Mouse (Mus musculus) forebrain, embryonic 12.5 days (tissue): ENCODE results near the gene Nckap1. TPM values are rescaled to one million over a fixed set of nuclear protein-coding genes. Genes with fewer than 3 reads are reported as not detected.

Source experiments
- ATAC-seq: fragments of 200-750 bp; cut with Nextera tagmentation; 2 replicates; pipeline ENCODE4 v1.8.0; 2017; ENCODE audit warnings: moderate TSS enrichment; ENCODE audit not compliant: low FRiP score
- H3K27ac ChIP-seq: fragments of 300-500 bp; sonication (generic); 2 replicates; pipeline ENCODE4 v1.5.1; 2016; ENCODE audit warnings: mild to moderate bottlenecking
- H3K27me3 ChIP-seq: fragments of 300-500 bp; sonication (generic); 2 replicates; pipeline ENCODE4 v1.6.1; 2016; ENCODE audit warnings: mild to moderate bottlenecking
- H3K36me3 ChIP-seq: fragments of 300-500 bp; sonication (generic); replicated peaks from 2 replicates; pipeline ENCODE4 v1.6.1; 2016; ENCODE audit warnings: mild to moderate bottlenecking
- H3K4me1 ChIP-seq: fragments of 300-500 bp; sonication (generic); 2 replicates; pipeline ENCODE4 v1.6.1; 2016
- H3K4me2 ChIP-seq: fragments of 300-500 bp; sonication (generic); 2 replicates; pipeline ENCODE4 v1.6.1; 2016; ENCODE audit warnings: mild to moderate bottlenecking, moderate library complexity
- H3K4me3 ChIP-seq: fragments of 300-500 bp; sonication (generic); replicated peaks from 2 replicates; pipeline ENCODE4 v1.5.1; 2016; ENCODE audit warnings: mild to moderate bottlenecking
- H3K9ac ChIP-seq: fragments of 300-500 bp; sonication (generic); 2 replicates; pipeline ENCODE4 v1.6.1; 2016; ENCODE audit warnings: mild to moderate bottlenecking
- H3K9me3 ChIP-seq: fragments of 300-500 bp; sonication (generic); 2 replicates; pipeline ENCODE4 v1.6.1; 2016
- WGBS: fragments of 180-500 bp; shearing (Covaris S2); methylation state at CpG from one replicate; pipeline ENCODE4 v1.1.7; 2016; 5-methylcytosine and 5-hydroxymethylcytosine counted together
- polyA plus RNA-seq: library from polyadenylated mRNA; unstranded; fragments of >200 nt; fragmentation: Nextera tagmentation; extraction: Ambion mirVana; gene quantifications from 2 replicates; pipeline ENCODE4 v1.2.1, GENCODE M21; 2016

The Nckap1 gene
- polyA plus RNA-seq, 1 experiment from 2014 or later = 97.9 TPM

DNA sequence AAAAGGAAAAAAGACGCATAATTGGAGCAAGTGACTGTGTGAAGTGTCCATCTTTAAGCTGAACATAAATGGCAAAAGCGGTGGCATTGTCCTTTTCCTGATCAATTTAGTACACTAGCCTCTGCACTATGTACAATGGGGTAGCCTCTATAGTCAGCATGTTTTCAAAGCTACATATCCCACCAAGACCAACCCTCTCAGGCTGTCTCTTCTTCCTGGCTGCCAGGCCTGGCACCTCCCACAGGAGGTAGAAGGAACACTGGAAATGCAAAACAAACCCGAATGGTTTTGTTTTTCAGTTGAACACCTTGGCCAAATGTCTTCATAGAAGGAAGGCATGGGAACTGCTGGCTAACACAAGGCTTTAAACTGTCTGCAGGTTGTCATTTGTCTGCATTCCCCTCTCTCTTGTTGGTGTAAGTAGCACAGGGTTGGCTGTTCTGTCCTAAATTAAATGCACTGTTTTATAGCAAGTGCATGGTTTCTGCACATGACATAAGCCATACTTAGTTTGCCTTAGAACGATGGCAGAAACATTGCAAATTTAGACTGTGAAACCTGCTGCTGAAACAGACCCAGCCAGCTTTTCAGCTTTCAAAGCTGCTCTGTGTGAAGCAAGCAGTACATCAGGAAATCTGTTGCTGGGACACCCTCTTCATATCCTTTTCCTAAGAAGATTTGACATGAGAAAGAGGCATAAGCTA lies 13.2 kb upstream of the Nckap1 start:
- H3K4me1 ChIP-seq = no peaks in the 10 kb centered on the region
- no peak overlapping the region for H3K27ac ChIP-seq
- H3K9me3 ChIP-seq = no peaks in the 10 kb centered on the region
- WGBS = 85% methylated on average over 4 of the region's 4 CpGs
- H3K27me3 ChIP-seq = no peaks in the 10 kb centered on the region
- H3K4me2 ChIP-seq = no peak overlapping the region
- H3K36me3 ChIP-seq = no peaks in the 10 kb centered on the region
- no peak for ATAC-seq
- H3K4me3 ChIP-seq = no peak overlapping the region
- H3K9ac ChIP-seq = no peak overlapping the region

DNA sequence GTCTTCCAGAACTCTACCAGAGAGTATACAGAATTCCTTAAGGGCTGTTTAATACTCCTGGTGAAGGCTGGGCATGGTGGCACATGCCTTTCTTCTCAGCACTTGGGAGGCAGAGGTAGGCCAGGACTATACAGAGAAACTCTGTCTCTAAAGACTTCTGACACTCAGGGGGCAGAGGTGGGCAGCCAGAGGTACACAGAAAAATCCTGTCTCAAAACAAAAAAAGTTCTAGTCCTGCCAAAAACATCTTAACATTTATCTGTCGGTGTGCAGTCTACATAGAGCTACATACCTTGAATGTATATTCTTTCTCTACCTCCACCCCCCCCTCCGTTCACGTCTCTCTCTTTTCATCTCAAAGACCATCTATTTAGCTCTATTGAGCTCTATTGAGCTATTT lies 1.2 kb upstream of the Nckap1 start:
- 67% methylated on average over 3 of the region's 3 CpGs for WGBS
- Histone ChIP-seq H3K27me3 (no peaks in the 10 kb centered on the region), H3K27ac (no peak overlapping the region), H3K9me3 (no peaks in the 10 kb centered on the region), H3K9ac (no peak overlapping the region), H3K4me1 (peaks cover 13% of the 10 kb centered on the region), H3K4me3 (no peak overlapping the region), H3K36me3 (no peaks in the 10 kb centered on the region), H3K4me2 (no peak overlapping the region)
- ATAC-seq = no peak

DNA sequence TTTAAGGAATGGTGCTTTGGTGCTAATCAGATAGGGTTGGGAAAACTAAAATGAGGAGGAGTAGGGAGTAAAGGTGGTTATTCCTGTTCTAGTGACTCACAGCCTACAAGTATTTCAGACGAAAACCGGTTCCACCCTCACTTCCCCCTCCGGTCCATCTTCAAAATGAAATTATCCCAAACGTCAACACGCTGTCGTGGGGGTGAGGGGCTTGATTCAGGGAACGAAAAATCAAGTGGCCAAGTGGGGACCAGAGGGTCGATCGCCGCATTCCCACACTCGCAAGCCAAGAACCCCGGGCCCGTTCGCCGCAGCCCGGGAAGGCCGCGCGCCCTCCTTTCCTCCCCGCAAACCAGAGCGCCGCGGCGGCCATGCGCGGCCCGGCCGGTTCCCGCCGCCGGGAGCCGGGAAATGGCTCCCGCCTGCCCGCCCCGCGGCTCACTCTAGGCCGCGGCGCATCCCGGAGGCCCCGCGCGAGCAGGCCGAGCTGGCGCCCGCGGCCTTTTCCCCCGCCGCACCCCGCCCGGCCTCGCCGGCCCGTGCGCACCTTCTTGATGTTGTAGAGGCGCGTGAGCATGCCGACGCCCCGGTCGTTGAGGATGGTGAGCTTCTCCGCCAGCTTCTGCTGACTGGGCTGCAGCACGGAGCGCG lies 744 bp downstream of the Nckap1 start:
- Histone ChIP-seq H3K9ac (peak overlapping the region; percentile 97), H3K4me1 (peaks cover 13% of the 10 kb centered on the region), H3K4me2 (peak overlapping the region; percentile 63), H3K36me3 (no peaks in the 10 kb centered on the region), H3K9me3 (no peaks in the 10 kb centered on the region), H3K27ac (peak overlapping the region; percentile 98), H3K4me3 (peak overlapping the region; percentile 89), H3K27me3 (no peaks in the 10 kb centered on the region)
- peak; percentile 76 for ATAC-seq
- WGBS = under 1% methylated on average over 50 of the region's 65 CpGs

DNA sequence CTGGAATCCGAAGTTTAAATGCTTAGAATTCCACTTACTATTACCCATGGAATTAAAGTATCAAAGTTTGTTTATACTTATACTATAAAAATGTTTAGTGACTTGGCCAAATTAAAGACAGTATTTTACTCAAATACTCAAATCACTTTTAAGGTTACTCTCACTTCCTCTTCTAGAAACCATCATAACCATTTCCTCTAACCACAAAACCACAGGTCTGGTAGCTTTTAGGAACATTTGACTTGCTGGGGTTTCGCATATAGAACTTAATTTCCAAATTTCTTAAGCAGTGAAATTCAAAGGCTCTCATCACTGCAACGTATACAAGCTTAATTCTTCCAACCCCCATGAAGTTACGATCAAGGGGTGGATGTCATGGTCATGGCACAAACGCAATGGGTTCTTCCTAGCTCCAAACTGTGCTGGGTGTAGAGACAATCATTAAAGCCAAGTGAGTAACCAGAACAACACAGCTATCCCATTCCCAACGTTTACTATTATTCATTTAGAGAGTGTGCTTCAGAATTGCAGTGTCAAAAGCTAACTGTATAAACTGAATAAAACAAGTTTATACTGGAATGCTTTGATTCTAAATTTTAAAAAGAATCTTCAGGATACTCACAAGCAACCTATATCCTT lies 1.8 kb downstream of the Nckap1 start:
- peaks cover 13% of the 10 kb centered on the region for H3K4me1 ChIP-seq
- peak overlapping the region; percentile 29; the same call in 1 of the 2 replicates for H3K9ac ChIP-seq
- H3K36me3 ChIP-seq = no peaks in the 10 kb centered on the region
- H3K9me3 ChIP-seq = no peaks in the 10 kb centered on the region
- H3K27ac ChIP-seq = no peak overlapping the region
- no peaks in the 10 kb centered on the region for H3K27me3 ChIP-seq
- 53% methylated on average over 6 of the region's 6 CpGs for WGBS
- H3K4me3 ChIP-seq = peak overlapping the region; percentile 89
- no peak for ATAC-seq
- peak overlapping the region; percentile 63 for H3K4me2 ChIP-seq

DNA sequence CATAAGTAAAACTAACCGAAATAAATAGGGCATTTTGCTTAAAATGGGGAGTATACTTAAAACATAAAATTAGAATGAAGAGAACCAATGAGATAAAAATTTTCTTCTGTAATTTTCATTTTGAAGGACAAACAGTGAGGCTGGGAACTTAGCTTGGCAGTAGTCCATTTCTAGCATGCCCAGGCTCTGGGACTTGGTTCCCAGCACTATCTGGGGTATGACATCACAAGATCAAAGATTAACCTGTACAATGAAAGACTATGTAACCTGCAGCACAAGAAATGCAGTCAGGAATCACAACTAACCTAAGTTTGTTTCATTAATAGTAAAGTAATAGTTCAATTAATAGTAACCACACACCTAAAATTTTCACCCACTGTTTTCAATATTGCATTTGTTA lies 3.9 kb downstream of the Nckap1 start:
- no peak overlapping the region for H3K4me3 ChIP-seq
- WGBS = 93% methylated on average over 1 of the region's 1 CpGs
- H3K9me3 ChIP-seq = no peaks in the 10 kb centered on the region
- peaks cover 13% of the 10 kb centered on the region for H3K4me1 ChIP-seq
- no peak for ATAC-seq
- H3K27me3 ChIP-seq = no peaks in the 10 kb centered on the region
- H3K4me2 ChIP-seq = no peak overlapping the region
- no peak overlapping the region for H3K27ac ChIP-seq
- no peak overlapping the region for H3K9ac ChIP-seq
- no peaks in the 10 kb centered on the region for H3K36me3 ChIP-seq

DNA sequence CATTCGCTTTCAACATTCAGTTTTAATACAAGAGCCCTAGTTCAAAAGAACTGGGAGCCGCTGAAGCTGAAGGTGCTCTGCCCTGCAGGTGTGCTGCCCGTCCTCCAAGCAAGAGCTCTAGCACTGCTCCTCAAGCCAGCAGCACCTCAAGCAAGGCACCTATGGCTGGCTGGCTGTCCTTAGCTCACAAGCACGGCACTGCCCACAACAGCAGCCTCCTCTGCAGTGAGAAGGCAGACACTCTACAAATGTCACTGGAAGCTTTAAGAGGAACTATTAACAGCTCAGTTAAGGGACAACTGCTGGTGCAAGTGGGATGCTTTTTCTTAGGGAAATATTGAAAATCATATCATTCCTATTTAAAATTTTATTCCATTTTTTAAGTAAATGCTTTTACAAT lies 10.5 kb downstream of the Nckap1 start:
- ATAC-seq = no peak
- Histone ChIP-seq H3K27me3 (no peaks in the 10 kb centered on the region), H3K4me1 (no peaks in the 10 kb centered on the region), H3K4me3 (no peak overlapping the region), H3K9ac (no peak overlapping the region), H3K9me3 (no peaks in the 10 kb centered on the region), H3K27ac (no peak overlapping the region), H3K36me3 (no peaks in the 10 kb centered on the region), H3K4me2 (no peak overlapping the region)
- WGBS = 83% methylated on average over 4 of the region's 4 CpGs

DNA sequence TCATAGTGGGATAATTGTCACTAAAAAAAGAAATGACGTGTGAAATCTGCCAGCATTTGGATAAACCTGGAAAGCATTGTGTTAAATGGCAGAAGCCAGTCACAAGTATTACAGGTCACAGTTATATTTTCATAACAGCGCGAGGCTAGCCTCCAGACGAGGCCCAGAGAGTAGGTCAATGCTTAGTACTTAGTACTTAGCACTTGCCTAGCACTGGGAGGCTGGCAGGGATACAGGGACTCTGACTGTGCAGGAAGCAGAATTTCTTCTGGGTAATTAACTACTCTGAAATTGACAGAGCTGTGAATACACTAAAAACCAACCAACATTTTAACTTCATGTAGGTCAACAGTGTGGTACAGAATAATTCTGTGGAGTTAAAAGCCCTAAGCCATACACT lies 13.8 kb downstream of the Nckap1 start:
- Histone ChIP-seq H3K4me1 (no peaks in the 10 kb centered on the region), H3K9me3 (no peaks in the 10 kb centered on the region), H3K4me3 (no peak overlapping the region), H3K9ac (no peak overlapping the region), H3K4me2 (no peak overlapping the region), H3K36me3 (no peaks in the 10 kb centered on the region), H3K27me3 (no peaks in the 10 kb centered on the region), H3K27ac (no peak overlapping the region)
- 88% methylated on average over 4 of the region's 4 CpGs for WGBS
- ATAC-seq = no peak

DNA sequence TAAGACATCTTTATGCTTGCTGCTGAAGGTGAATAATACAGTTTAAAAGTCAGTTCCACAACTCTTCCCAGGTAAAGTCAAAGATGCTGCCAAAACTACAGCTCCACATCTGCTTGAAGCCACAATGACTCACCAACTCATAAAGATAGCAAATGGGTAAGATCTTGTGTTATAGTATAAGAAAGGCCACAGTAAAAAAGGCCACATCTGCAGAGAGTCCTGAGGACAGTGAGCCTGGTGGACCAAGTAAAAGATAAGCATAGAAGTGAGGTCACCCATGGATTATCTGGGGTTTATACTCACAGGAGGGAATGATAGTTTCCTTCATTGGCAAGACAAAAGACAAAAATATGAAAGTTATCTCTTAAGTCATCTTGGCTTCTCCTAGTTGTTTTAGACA lies 18.9 kb downstream of the Nckap1 start:
- Histone ChIP-seq H3K4me1 (no peaks in the 10 kb centered on the region), H3K9ac (no peak overlapping the region), H3K27me3 (no peaks in the 10 kb centered on the region), H3K4me2 (no peak overlapping the region), H3K27ac (no peak overlapping the region), H3K9me3 (no peaks in the 10 kb centered on the region), H3K36me3 (peaks cover 11% of the 10 kb centered on the region; the same call in 1 of the 2 replicates), H3K4me3 (no peak overlapping the region)
- ATAC-seq = no peak

DNA sequence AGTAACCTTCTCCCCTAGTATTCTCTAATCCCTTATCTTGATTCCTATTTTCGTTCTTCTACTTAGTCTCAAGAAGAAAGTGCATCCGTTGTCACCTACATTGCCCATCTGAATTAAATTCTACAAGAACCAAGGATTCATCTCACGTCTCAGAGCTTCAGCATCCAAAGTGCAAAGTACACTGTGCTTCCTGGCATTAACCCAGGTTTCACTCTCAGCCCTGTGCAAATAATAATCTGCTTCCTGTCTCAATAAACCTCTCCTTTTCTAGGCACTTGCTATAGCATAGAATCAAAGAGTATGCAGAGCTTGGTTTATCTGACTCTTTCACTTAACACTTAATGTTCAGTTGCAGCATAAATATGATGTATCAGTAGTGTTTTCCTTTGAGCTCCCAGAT lies 19.7 kb downstream of the Nckap1 start:
- Histone ChIP-seq H3K4me1 (no peaks in the 10 kb centered on the region), H3K27me3 (no peaks in the 10 kb centered on the region), H3K9ac (no peak overlapping the region), H3K27ac (no peak overlapping the region), H3K36me3 (peaks cover 11% of the 10 kb centered on the region; the same call in 1 of the 2 replicates), H3K4me3 (no peak overlapping the region), H3K9me3 (no peaks in the 10 kb centered on the region), H3K4me2 (no peak overlapping the region)
- 91% methylated on average over 3 of the region's 3 CpGs for WGBS
- ATAC-seq = no peak

DNA sequence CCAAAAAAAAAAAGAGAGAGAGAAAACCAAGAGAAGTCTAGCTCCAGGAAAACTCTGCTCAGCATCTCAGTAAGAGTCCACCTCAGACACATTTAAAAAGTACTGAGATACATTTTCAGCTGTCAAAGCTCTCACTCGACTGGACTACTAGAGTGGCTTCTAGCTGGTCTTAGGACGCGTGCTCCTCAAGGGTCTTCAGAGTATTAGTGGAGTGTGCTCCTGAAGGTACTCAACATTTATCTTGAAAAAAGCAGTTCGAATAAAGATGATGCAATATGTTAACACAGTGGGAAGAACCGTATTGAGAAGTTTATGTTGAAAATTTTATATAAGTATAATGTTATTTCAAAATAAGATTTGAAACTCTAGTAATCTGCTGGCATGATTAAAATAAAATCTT lies 20.4 kb downstream of the Nckap1 start:
- no peak for ATAC-seq
- 91% methylated on average over 5 of the region's 5 CpGs for WGBS
- no peak overlapping the region for H3K4me2 ChIP-seq

DNA sequence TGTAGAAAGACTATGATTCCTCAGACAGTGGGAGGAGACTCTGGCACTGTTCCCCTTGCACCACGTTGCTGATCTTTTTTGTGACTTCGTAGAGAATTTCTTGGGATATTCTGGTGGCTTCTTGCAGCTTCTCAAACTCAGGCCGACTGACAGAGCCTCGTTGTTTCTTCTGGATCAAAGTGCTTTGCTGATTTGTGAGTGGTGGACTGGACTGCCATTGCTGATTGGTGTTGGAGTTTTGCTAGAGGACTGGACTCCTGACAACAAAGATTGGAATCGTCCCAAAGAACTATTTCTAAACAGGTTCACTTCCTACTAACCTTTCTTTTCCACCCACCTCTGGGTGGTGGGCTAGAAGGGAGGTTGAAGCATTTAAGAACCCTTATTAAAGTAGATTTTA lies 21.5 kb downstream of the Nckap1 start:
- Histone ChIP-seq H3K9me3 (no peaks in the 10 kb centered on the region), H3K4me2 (no peak overlapping the region), H3K27ac (no peak overlapping the region), H3K4me1 (no peaks in the 10 kb centered on the region), H3K4me3 (no peak overlapping the region), H3K9ac (no peak overlapping the region), H3K27me3 (no peaks in the 10 kb centered on the region), H3K36me3 (peaks cover 11% of the 10 kb centered on the region; the same call in 1 of the 2 replicates)
- no peak for ATAC-seq
- WGBS = 90% methylated on average over 5 of the region's 5 CpGs

More for the DNA sequence above, 20.4 kb downstream of the Nckap1 start:
- no peak overlapping the region for H3K27ac ChIP-seq
- H3K9ac ChIP-seq = no peak overlapping the region
- no peak overlapping the region for H3K4me3 ChIP-seq
- no peaks in the 10 kb centered on the region for H3K9me3 ChIP-seq
- H3K36me3 ChIP-seq = peaks cover 11% of the 10 kb centered on the region; the same call in 1 of the 2 replicates
- no peaks in the 10 kb centered on the region for H3K27me3 ChIP-seq
- no peaks in the 10 kb centered on the region for H3K4me1 ChIP-seq

DNA sequence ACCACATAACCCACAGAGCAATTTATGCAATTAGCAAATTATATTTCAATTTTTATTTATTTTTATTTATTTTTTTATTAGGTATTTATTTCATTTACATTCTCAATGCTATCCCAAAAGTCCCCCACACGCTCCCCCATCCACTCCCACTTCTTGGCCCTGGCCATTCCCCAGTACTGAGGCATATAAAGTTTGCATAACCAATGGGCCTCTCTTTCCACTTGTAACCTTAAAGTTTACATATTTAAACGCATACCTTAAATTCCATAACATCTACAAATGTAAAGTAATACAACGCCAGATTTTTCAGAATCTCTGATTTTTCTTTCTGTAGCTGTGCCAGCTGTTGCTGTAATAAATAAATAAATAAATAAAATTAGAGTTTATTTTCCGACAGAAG lies 26.7 kb downstream of the Nckap1 start:
- Histone ChIP-seq H3K27me3 (no peaks in the 10 kb centered on the region), H3K4me1 (no peaks in the 10 kb centered on the region), H3K27ac (no peak overlapping the region), H3K4me3 (no peak overlapping the region), H3K9ac (no peak overlapping the region), H3K4me2 (no peak overlapping the region), H3K36me3 (peaks cover 36% of the 10 kb centered on the region), H3K9me3 (no peaks in the 10 kb centered on the region)
- no peak for ATAC-seq
- 88% methylated on average over 4 of the region's 4 CpGs for whole genome bisulfite sequencing
